Mouse (Mus musculus) G1E-ER4 (cell line): ENCODE measurements around the gene Bbs2. TPM values are rescaled to one million over a fixed set of nuclear protein-coding genes. Genes with fewer than 3 reads are reported as not detected.

ENCODE experiments used
- GATA1 ChIP-seq: IDR thresholded peaks from one replicate; pipeline ENCODE4 v1.8.0; 2012; ENCODE audit warnings: low read length, inconsistent platforms
- polyA plus RNA-seq: library from polyadenylated mRNA; stranded (reverse); fragments of >175 nt; gene quantifications from 2 replicates; pipeline ENCODE4 v1.2.3, GENCODE M21; 2012

Bbs2 gene
- polyA plus RNA-seq, result 1.6 and 2.0 TPM in 2 replicates

DNA sequence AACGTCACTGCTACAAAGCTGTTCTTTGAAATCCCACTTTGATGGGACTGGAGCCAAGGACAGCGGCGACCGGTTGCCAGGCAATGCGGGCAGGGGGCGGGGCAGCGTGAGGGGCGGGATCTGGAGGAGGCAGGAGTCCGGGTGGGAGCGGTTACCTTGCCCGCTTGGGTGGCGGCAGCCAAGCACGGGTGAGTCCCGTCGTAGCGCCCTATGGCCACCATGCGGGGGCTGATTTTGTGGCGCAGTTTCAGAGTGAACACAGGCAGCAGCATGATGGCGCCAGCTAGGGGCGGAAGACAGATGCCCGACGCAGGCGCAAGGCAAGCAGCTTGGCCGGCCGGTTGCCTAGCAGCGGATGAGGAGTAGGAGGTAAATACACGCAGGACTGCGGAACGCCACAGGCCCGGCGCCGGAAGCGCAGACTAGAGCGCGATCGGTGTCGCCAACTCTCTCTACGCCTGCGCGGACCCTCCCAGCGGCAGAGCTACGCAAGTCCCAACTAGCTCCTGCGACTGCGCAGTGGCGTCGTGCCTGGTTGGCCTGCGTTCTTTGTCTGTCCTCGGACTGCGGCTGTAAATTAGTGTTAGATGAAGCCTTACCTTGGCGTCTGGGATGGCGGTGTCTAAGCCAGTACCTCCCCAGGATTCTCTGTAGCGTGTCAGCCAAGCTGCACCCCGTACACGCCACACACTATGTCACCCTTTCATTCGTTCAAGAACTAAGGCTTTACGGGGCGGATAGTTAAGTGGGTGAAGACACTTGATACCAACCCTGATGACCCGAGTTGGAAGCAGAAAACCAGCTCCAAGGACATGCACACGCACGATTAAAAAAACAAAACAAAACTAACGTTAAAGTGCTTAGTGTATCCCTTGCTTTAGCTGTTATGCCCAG lies at the start of gene Bbs2:
Gene Bbs2 (minus strand): TSS at position 848 of the 894 bp plus-strand sequence.
- no peak for TF ChIP-seq GATA1

DNA sequence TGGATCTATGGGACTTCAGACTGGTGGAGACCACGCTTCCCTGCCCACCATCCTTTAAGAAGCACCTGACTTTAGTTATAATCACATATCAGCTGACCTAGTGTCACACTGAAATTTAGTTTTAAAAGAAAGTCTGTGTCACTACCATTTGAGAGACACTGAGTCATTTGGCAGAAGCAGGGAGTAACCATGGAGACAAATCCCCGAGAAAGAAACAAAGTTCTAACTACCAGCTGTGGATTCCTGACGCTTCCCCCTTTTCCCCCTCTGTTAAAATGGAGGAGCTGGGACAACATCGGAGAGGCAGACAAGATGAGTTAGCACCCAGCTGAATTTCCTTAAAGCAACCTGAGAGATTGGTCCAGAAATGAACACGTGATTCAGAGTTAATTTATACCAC lies 49.5 kb upstream of the Bbs2 start:
- TF ChIP-seq GATA1, result no peak

DNA sequence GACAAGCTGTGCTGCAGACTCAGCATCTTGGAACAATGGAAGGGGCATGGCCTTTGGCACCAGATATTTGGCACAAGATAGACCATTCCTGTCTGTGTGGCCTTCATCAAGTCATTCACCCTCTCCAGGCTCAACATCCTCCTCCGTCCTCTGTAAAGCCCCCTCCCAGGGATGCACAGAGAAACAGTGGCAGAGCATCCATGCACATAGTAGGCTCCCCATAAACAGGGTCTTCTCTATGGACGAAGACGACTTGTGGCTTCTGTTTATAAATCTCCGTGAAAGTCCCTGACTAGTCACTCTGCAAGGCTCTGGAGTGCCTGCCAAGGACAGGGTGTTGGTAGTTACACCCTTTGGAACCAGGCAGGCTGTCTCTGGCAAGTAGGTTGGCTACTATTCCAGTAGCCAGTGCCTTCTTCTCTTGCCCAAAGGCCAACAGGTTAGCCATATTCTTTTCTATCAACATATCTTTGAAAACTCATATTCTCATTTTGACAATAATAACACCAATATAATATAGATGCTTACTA lies 41.6 kb upstream of the Bbs2 start:
- TF ChIP-seq GATA1, result no peak

DNA sequence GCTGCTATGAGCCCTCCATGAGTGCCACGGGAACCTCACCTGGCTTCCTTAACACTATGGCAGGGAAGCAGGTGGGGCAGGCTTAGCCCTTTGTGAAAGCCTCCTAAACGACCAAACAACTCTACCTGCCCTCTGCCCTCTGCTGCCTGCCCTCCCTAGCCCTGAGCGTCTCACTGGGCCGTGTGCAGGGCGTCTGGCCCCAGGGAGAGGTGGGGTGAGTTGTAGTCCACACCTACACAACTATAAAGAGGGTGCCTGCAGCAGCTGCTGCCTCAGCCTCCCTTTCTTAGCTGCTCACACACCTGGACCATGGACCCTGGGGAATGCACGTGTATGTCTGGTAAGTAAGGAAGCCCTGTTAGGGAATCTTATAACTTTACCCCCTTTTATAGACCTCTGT lies 38.2 kb upstream of the Bbs2 start, which contains the start of gene Mt4:
Gene Mt4 (plus strand): TSS at position 265 of the 400 bp plus-strand sequence.
- no peak for TF ChIP-seq GATA1

DNA sequence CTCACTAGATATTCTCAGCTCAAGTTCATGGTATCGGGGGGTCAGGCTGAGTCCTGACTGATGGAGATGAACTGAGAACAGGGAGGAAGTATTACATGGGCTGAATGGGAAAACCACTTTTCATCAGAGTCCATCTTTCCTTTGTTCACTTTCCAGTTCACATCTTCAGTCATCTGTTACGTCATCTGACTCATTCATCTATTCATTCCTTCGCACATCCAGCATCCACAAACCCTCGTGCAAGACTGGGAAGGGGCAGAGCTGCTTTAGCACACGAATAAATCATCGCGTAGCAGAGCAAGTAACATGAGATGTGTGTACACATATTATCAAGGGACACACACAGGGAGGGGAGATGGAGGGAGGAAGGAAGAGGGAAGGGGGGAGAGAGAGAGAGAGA lies 37.5 kb upstream of the Bbs2 start:
- no peak for TF ChIP-seq GATA1

DNA sequence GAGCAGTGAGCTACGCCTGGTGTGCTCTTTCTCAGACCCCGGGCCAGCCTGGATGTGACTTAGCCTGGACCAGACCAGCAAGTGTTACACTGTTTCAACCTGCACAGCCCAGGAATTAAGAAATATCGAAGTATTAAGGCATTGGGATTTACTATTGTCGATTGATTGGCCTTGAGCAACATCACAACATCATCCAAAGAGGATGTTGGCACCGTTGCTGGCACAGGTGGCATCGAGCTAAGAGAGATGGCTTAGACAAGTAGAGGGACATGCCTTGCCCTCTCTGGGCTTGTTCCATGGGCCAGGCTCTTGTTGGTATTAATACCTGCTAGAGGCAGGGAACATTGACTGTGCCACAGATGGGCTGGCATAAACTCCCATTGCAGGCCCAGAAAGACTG lies 36.8 kb upstream of the Bbs2 start:
- no peak for TF ChIP-seq GATA1

DNA sequence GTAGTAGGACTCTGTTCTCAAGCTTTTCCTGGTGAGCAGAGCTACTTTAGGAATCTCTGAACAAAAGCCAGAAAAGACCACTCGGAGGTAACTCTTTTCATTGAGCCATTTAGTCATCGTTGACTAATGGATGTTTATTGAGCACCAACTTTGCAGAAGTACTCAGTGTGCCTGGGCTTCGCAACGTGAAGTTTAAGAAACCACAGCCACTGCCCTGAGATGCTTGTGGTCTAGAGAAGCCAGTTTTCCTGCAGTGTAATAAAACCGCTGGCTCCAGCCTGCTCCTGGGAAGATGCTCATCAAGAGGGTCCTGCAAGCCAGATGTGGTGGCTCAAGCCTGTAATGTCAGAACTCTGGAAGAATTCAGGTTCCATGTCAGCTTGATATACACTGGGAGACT lies 33.4 kb upstream of the Bbs2 start:
- TF ChIP-seq GATA1, result no peak

DNA sequence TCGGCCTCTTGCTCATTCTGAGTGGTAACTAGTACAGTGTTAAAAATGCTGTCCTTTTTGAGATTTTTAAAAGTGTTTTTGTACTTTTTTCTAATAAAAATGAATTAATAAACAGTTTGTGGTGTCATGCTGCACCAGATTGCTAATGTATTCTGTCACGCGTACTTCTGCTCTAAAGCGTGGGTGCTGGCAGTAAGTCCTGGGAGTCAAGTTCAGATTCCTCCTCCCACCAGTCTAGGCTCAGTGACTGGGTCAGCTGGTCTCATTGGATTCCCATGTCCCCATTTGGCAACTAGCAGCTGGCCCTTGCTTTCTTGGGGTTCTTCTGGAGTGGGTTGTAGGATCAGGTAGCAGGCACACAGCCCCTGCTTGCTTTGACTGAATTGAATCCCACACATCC lies 31.4 kb upstream of the Bbs2 start:
- TF ChIP-seq GATA1, result no peak

DNA sequence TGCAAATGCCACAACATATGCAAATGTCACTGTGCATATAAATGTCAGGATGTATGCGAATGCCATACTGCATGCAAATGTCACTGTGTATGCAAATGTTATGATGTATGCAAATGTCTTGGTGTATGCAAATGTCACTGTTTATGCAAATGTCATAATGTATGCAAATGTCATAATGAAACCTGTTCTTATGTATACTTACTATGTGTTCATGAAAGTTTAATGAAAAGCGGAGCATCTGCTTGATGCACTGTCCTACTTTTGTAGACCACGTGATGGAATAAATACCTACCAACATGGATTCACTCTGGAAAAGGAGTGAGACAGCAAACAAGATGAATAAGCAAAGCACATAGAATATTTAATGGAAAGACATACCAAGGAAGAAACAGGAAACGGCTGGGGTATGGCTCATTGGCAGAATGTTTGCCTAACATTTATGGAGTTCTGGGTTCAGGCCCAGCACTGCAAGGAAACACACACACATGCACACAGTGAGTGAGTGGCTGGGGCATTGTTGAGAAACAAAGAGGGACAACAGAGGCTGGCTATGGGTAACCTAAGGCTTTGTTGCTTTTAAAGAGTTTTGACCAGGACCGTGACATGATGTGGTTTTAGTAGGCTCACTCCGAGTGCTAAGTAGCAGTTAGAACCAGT lies 30.5 kb upstream of the Bbs2 start:
- no peak for TF ChIP-seq GATA1

DNA sequence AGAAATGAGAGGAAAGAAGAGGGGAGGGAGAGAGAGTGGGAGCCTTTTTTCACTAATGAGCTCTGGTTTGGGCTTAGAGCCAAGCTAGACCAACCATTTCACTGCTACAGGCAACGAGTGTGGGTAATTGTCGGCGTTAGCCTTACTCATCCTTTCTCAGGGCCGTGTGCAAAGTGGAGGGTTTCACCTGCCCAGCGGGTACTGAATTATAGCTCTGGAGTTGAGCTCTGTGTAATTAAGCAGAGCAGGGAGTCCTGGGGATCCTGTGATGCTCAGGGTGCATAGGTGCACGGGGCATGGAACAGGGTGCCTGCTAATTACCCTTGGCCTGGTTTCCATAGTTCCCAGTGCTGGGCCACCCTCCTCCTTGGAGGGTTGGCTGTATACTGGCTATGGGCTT lies 29.0 kb upstream of the Bbs2 start:
- no peak for TF ChIP-seq GATA1

DNA sequence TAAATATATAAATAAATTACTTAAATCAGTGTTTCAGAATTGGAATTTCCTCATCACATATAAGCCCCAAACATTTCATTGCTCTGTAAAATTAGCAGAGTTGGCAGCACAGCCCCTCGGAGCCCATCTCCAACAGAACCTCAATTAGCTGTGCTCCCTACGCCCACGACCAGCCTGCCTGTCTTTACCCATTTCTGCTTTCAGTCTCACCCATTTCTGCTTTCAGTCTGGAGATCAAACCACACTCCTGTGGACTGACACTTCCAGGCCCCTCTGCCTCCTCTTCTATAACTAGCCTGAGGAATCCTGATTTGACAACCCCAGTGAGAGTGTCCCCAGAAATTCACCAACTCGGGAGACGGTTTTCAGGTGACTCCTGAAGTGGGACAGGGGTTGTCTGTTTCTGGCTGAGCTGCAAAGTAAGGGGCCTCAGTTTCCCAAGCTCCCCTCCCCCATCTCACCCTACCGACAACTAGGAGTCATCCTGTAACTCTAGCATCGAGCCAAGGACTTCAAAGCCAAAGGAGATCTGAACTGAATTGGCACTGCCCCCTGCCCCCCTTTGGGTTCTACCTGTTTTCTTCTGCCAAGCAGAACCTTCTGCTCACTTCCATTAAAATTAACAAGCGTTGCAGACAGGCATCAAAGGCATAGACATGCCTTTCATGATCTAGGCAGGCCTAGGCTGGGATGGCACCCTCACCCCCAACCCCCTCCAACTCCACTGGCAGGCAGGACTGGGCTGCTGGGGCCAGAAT lies 24.2 kb upstream of the Bbs2 start:
- no peak for TF ChIP-seq GATA1

DNA sequence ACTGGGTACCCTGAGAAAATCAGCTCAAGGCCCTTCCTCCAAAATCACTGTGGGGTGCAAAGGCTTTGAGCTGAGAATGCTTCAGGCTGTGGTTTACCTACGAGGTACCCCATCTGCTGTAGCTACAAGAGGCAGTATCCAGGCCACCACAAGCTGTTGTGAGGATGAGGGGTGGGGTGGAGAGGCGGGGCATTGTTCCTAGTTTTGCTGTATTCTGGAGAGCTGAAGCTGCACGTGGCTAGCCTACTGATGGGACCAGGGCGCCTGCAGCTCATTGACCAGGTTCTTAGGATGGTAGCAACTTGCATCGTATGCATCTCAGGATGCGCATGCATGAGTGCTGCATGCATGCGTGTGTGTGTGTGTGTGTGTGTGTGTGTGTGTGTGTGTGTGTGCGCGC lies 22.9 kb upstream of the Bbs2 start:
- no peak for TF ChIP-seq GATA1

DNA sequence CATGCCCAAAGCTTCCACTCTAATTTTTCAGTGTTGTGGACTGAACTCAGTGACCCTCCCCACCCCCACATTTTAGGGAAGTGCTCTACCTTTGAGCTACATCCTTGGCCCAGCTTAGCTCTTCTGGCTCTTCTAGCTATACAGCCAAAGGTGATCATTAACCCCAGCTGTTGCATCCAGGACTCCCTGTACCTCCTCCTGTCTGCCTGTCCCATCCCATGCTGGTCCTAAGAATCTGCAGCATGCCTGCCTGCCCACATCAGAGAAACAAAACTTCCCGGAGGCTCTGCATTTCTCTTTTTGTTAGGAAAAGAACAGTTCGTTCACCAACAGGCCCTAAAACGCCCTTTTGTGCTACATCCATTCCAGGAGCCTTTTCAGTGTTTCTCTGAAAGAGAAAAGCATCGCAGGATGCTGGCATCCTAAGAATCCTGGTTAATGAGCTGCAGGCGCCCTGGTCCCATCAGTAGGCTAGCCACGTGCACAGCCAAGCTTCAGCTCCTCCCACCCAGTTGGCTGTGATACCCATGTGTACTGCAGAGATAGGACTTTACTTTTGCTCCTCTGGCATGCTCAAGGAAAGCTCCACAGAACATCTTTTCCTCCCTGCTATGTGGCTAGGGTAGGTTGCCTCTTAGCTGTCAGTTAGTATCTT lies 20.2 kb upstream of the Bbs2 start:
- no peak for TF ChIP-seq GATA1

DNA sequence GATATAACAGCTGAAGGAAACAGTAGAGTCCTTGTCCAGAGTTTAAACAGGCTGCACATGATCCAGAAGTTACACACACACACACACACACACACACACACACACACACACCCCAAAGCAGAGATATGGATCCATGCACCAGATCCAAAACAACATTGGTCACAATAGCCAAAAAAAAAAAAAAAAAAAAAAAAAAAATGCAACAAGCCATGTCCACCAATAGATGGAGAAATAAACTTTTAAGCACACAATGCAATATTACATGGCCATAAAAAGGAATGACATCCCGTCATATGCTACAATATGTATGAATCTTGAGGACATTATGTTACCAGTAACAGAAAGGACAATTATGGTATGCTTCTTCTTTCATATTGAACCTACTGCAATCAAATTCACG lies 15.2 kb upstream of the Bbs2 start:
- TF ChIP-seq GATA1, result no peak

DNA sequence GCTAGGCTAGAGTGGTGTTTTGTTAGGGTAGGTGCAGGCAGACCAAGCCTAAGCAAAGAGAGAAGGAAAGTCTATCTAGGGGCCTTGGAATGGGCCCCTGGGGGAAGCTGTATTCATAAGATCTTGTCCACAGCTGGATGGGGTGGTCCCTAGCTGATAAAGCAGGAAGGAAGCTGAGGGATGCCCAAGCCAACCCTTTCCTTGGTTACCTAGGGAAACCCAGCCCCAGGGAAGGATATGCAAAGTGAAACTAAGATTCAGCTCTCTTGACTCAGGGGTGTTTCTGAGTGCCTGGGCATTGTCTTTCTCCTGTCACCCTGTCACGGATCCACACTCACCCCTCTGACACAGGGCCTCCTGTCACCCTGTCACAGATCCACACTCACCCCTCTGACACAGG lies 14.7 kb upstream of the Bbs2 start:
- no peak for TF ChIP-seq GATA1
